Mouse (Mus musculus) forebrain, embryonic 16.5 days (tissue): Measurements from ENCODE around the gene Ide. TPM values are rescaled to one million over a fixed set of nuclear protein-coding genes. Genes with fewer than 3 reads are reported as not detected.

Source experiments
- polyA plus RNA-seq: library from polyadenylated mRNA; unstranded; fragments of >200 nt; fragmentation: Nextera tagmentation; extraction: Ambion mirVana; gene quantifications from 2 replicates; pipeline ENCODE4 v1.2.1, GENCODE M21; 2015

The Ide gene
- polyA plus RNA-seq, 1 experiment from 2014 or later: 31.9 TPM

Other genes starting within 250 kb of the Ide start
- 111 and 130 TPM in 2 replicates for gene March5, start 130.3 kb downstream of the Ide start, polyA plus RNA-seq
- 7.0 and 9.8 TPM in 2 replicates for gene Cpeb3, start 129.3 kb downstream of the Ide start, polyA plus RNA-seq
- gene Kif11, start 38.6 kb upstream of the Ide start, polyA plus RNA-seq: 30.2 and 37.9 TPM in 2 replicates
- 3.3 and 5.1 TPM in 2 replicates for gene Hhex, start 97.0 kb upstream of the Ide start, polyA plus RNA-seq
- 28.3 and 30.1 TPM in 2 replicates for gene Exoc6, start 212.6 kb upstream of the Ide start, polyA plus RNA-seq